Mouse (Mus musculus) Muller cell, postnatal 12 days (primary cell): ENCODE data around the gene Gm20715.
"Not testable (repeated sequence)": the region's sequence is repeated elsewhere in the genome, so short reads cannot be mapped to it uniquely, and the experiment has no call there.

Source experiments
- DNase-seq: peaks from one replicate; pipeline ENCODE4 v3.0.0-alpha.2; 2015; ENCODE audit errors: inconsistent ontology term

The Gm20715 gene

DNA sequence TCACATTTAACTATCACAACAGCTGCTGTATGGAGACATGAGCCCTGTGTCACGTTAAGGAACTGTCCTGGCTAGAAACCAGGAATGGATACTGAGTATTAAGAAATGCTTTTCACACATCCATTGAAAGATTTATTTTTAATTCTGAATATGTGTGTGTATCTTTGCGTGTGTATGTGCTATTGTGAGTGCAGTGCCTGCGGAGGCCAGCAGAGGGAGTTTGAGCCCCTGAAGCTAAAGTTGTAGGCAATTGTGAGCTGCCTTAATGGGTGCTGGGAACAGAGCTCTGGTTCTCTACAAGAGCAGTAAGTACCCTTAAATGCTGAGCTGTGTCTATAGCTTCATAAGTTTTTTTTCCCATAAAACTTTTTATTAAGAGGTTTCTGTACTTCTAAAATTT, 19.3 kb downstream of the Gm20715 start:
- DNase-seq: no peak

GRCm38 (mm10) chr7:6430342-6430741, 20.3 kb downstream of the Gm20715 start:
- DNase-seq: peak; percentile 32

DNA sequence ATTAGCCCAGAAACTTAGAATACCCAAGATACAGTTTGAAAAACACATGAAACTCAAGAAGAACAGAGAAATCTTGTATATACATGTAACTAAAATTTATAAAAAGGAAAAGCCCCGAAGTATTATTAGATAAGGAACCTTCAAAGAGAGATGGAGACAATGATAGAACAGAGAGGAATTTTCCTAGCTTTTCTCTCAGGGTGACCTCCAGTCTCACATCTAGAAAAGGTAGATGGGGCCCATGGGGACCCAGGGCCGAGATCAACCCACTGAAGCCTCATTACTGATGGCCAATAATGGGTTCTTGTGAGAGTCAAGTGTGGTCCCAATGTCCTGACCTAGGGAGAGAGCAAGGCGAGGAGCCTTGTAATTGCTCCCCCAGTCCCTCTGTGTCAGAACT, 28.3 kb downstream of the Gm20715 start, which contains the start of gene Olfr1344:
Gene Olfr1344, plus strand, starts transcription at position 301 of the 400 bp plus-strand sequence.
- no peak for DNase-seq

DNA sequence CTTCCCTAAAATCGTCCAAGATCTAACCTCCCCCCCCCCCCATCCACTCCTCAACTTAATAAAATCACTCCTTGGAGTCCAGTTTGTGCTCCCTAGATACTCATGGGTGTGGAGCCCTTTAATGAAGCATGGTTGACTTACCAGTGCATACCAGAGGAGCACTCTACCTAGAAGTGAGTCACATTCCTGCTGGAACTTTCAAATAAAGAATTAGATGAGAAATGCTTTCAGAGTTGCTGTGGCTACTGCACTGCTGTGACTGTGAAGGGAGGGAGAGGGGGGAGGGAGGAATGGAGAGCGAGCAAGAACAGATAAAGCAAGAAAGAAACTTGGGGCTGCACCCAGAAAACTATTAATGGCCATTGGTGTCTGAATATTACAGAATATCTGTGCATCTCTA, 31.1 kb downstream of the Gm20715 start:
- DNase-seq: peak; percentile 61

DNA sequence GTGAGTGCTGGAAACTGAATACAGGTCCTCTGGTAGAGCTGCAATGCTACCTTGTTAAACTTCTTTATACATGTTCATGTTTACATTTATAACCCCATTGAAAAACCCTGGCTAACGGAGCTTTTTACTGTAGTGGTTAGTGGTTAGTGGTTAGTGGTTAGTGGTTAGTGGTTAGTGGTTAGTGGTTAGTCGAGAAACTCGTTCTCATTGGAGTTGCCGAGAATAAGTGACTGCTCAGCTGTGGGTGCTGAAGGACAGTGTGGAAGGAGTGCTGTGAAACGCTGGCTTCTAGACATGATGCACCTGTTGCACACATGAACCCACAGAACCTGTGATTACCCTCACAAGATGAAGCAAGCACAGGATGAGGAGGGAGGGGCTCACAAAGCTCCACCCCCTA, 37.7 kb downstream of the Gm20715 start:
- no peak for DNase-seq

DNA sequence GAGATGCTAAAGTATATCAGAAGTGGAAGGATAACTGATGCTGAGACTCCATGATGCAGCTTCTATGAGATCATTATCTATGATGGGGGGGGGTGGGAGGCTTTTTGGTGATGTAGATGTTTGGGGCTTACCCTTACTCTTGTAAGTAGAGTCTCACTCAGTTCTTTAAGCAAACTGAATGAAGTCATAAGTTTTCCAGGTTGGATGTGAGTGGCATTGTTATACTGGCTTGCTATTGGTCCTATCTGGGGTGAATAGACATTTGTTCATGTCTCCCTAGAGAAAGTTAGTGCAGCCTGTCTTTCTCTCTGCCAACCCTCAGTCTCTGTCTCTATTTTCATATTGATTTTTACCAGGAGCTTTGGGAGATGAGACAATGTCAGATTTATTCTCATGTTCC, 45.8 kb downstream of the Gm20715 start, which contains the start of gene Olfr1336:
Gene Olfr1336, plus strand, starts transcription at position 301 of the 400 bp plus-strand sequence.
- no peak for DNase-seq

DNA sequence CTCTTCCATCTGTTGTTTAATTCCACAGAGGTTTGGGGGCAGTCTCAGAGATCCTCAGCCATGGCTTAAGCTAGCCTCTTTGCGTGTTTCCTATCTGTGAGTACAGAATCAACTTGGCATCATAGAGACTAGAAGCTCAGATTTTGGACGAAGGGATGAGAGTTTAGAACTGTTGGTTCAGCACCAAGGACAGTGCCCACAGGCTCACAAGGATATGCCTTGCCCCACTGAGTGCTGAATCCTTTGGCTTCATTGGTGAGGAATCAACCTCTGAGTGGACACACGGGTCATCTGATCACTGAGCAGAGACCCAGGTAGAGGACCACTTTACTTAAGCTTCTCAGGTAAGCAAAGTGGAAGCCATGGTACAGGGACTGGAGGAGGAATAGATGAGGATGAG, 46.3 kb downstream of the Gm20715 start:
- DNase-seq: no peak

- DNase-seq: no peak
Measured at GRCm38 (mm10) chr7:6466951-6467350, 56.9 kb downstream of the Gm20715 start, which contains the start of gene Olfr1346. Gene Olfr1346, plus strand, starts transcription at chr7:6467101.

- not testable (repeated sequence) for DNase-seq
Measured at GRCm38 (mm10) chr7:6477633-6478032, 67.6 kb downstream of the Gm20715 start.

DNA sequence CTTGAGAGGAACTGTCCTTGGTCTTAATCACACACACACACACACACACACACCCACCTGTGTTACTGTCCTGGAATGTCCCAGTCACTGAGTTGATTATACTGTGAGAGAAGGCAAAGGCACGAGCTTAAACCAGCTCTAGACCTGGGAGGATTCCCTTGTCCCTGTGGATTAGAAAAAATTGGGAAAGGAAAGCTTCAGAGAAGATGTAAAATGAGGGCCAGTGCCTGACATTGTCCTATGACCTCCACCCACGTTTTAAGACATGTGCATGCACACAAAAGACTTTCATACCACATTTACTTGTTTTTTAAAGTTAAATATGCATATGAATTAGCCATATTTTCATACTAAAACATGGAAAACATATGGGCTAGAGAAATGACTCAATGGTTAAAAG, 76.8 kb downstream of the Gm20715 start, which contains the start of gene Olfr5:
Gene Olfr5, minus strand, starts transcription at position 101 of the 400 bp plus-strand sequence.
- DNase-seq: no peak
